Mouse (Mus musculus) intestine, embryonic 15.5 days (tissue): ENCODE measurements around the gene Asic2. TPM values are rescaled to one million over a fixed set of nuclear protein-coding genes. Genes with fewer than 3 reads are reported as not detected.

ENCODE experiments used
- ATAC-seq: fragments of 200-750 bp; cut with Nextera tagmentation; 2 replicates; pipeline ENCODE4 v1.8.0; 2017; ENCODE audit warnings: moderate TSS enrichment, moderate library complexity
- H3K27ac ChIP-seq: fragments of 300-500 bp; sonication (generic); 2 replicates; pipeline ENCODE4 v1.5.1; 2015; ENCODE audit warnings: mild to moderate bottlenecking, inconsistent platforms
- H3K27me3 ChIP-seq: fragments of 300-500 bp; sonication (generic); replicated peaks from 2 replicates; pipeline ENCODE4 v1.6.1; 2015; ENCODE audit warnings: inconsistent platforms
- H3K36me3 ChIP-seq: fragments of 300-500 bp; sonication (generic); 2 replicates; pipeline ENCODE4 v1.6.1; 2015; ENCODE audit warnings: inconsistent platforms
- H3K4me1 ChIP-seq: fragments of 300-500 bp; sonication (generic); replicated peaks from 2 replicates; pipeline ENCODE4 v1.6.1; 2015; ENCODE audit warnings: inconsistent platforms
- H3K4me2 ChIP-seq: fragments of 300-500 bp; sonication (generic); replicated peaks from 2 replicates; pipeline ENCODE4 v1.6.1; 2015; ENCODE audit warnings: mild to moderate bottlenecking, inconsistent platforms
- H3K4me3 ChIP-seq: fragments of 300-500 bp; sonication (generic); replicated peaks from 2 replicates; pipeline ENCODE4 v1.5.1; 2015; ENCODE audit warnings: inconsistent platforms
- H3K9ac ChIP-seq: fragments of 300-500 bp; sonication (generic); 2 replicates; pipeline ENCODE4 v1.6.1; 2015; ENCODE audit warnings: inconsistent platforms
- H3K9me3 ChIP-seq: fragments of 300-500 bp; sonication (generic); 2 replicates; pipeline ENCODE4 v1.6.1; 2016; ENCODE audit warnings: inconsistent platforms
- WGBS: fragments of 180-500 bp; shearing (Covaris S2); methylation state at CpG from one replicate; pipeline ENCODE4 v1.1.7; 2015; 5-methylcytosine and 5-hydroxymethylcytosine counted together
- polyA plus RNA-seq: library from polyadenylated mRNA; unstranded; fragments of >200 nt; fragmentation: Nextera tagmentation; extraction: Ambion mirVana; gene quantifications from 2 replicates; pipeline ENCODE4 v1.2.1, GENCODE M21; 2015

Asic2 gene
- polyA plus RNA-seq, 1 experiment from 2014 or later: 0.19 TPM

GRCm38 (mm10) chr11:81512434-81512833 lies 455.8 kb downstream of the Asic2 start:
- H3K9me3 ChIP-seq: no peaks in the 10 kb centered on the region
- no peak overlapping the region for H3K4me3 ChIP-seq
- no peaks in the 10 kb centered on the region for H3K27me3 ChIP-seq
- no peak overlapping the region for H3K4me2 ChIP-seq
- no peak overlapping the region for H3K9ac ChIP-seq
- H3K4me1 ChIP-seq: no peaks in the 10 kb centered on the region
- WGBS: 77% methylated on average over 10 of the region's 10 CpGs
- H3K27ac ChIP-seq: no peak overlapping the region
- no peaks in the 10 kb centered on the region for H3K36me3 ChIP-seq
- ATAC-seq: no peak

GRCm38 (mm10) chr11:81511401-81511800 lies 456.9 kb downstream of the Asic2 start:
- WGBS: 65% methylated on average over 4 of the region's 4 CpGs
- ATAC-seq: no peak
- no peak overlapping the region for H3K9ac ChIP-seq
- no peaks in the 10 kb centered on the region for H3K36me3 ChIP-seq
- no peak overlapping the region for H3K4me3 ChIP-seq
- H3K4me2 ChIP-seq: no peak overlapping the region
- no peaks in the 10 kb centered on the region for H3K27me3 ChIP-seq
- H3K4me1 ChIP-seq: no peaks in the 10 kb centered on the region
- H3K9me3 ChIP-seq: no peaks in the 10 kb centered on the region
- H3K27ac ChIP-seq: no peak overlapping the region

- WGBS: 54% methylated on average over 8 of the region's 8 CpGs
- H3K27ac ChIP-seq: no peak overlapping the region
Observed at GRCm38 (mm10) chr11:81508385-81509233, 459.6 kb downstream of the Asic2 start.

GRCm38 (mm10) chr11:81504791-81505430 lies 463.3 kb downstream of the Asic2 start:
- Histone ChIP-seq H3K4me2 (no peak overlapping the region), H3K36me3 (no peaks in the 10 kb centered on the region), H3K4me3 (no peak overlapping the region), H3K9me3 (no peaks in the 10 kb centered on the region), H3K9ac (no peak overlapping the region), H3K4me1 (no peaks in the 10 kb centered on the region), H3K27me3 (no peaks in the 10 kb centered on the region), H3K27ac (no peak overlapping the region)
- WGBS: 74% methylated on average over 8 of the region's 8 CpGs
- ATAC-seq: no peak

More at GRCm38 (mm10) chr11:81508385-81509233, 459.6 kb downstream of the Asic2 start:
- H3K4me1 ChIP-seq: no peaks in the 10 kb centered on the region
- H3K4me2 ChIP-seq: no peak overlapping the region
- no peak for ATAC-seq
- H3K9me3 ChIP-seq: no peaks in the 10 kb centered on the region
- H3K9ac ChIP-seq: no peak overlapping the region
- no peaks in the 10 kb centered on the region for H3K36me3 ChIP-seq
- no peak overlapping the region for H3K4me3 ChIP-seq
- no peaks in the 10 kb centered on the region for H3K27me3 ChIP-seq

GRCm38 (mm10) chr11:81501473-81502246 lies 466.6 kb downstream of the Asic2 start:
- Histone ChIP-seq H3K9ac (no peak overlapping the region), H3K4me1 (no peaks in the 10 kb centered on the region), H3K9me3 (no peaks in the 10 kb centered on the region), H3K36me3 (no peaks in the 10 kb centered on the region), H3K4me2 (no peak overlapping the region), H3K27me3 (no peaks in the 10 kb centered on the region), H3K4me3 (no peak overlapping the region), H3K27ac (no peak overlapping the region)
- ATAC-seq: no peak
- WGBS: 40% methylated on average over 14 of the region's 14 CpGs

- Histone ChIP-seq H3K4me3 (no peak overlapping the region), H3K4me1 (no peaks in the 10 kb centered on the region)
Observed at GRCm38 (mm10) chr11:81498990-81499389, 469.3 kb downstream of the Asic2 start.

GRCm38 (mm10) chr11:81497652-81498391 lies 470.4 kb downstream of the Asic2 start:
- Histone ChIP-seq H3K27ac (no peak overlapping the region), H3K4me3 (no peak overlapping the region), H3K4me2 (no peak overlapping the region), H3K9me3 (no peaks in the 10 kb centered on the region), H3K27me3 (no peaks in the 10 kb centered on the region), H3K4me1 (no peaks in the 10 kb centered on the region), H3K9ac (no peak overlapping the region), H3K36me3 (no peaks in the 10 kb centered on the region)
- no peak for ATAC-seq
- 75% methylated on average over 9 of the region's 9 CpGs for WGBS

More at GRCm38 (mm10) chr11:81498990-81499389, 469.3 kb downstream of the Asic2 start:
- Histone ChIP-seq H3K9me3 (no peaks in the 10 kb centered on the region), H3K27me3 (no peaks in the 10 kb centered on the region), H3K27ac (no peak overlapping the region), H3K36me3 (no peaks in the 10 kb centered on the region), H3K9ac (no peak overlapping the region), H3K4me2 (no peak overlapping the region)
- WGBS: 78% methylated on average over 1 of the region's 1 CpGs
- no peak for ATAC-seq

- no peaks in the 10 kb centered on the region for H3K4me1 ChIP-seq
- H3K4me3 ChIP-seq: no peak overlapping the region
- H3K27me3 ChIP-seq: no peaks in the 10 kb centered on the region
- 32% methylated on average over 1 of the region's 1 CpGs for WGBS
- no peaks in the 10 kb centered on the region for H3K36me3 ChIP-seq
- H3K9ac ChIP-seq: no peak overlapping the region
- no peaks in the 10 kb centered on the region for H3K9me3 ChIP-seq
- no peak overlapping the region for H3K4me2 ChIP-seq
- no peak overlapping the region for H3K27ac ChIP-seq
- ATAC-seq: no peak
Observed at GRCm38 (mm10) chr11:81496446-81496845, 471.8 kb downstream of the Asic2 start.

- Histone ChIP-seq H3K4me2 (no peak overlapping the region), H3K4me3 (no peak overlapping the region), H3K9me3 (no peaks in the 10 kb centered on the region), H3K9ac (no peak overlapping the region), H3K36me3 (no peaks in the 10 kb centered on the region), H3K4me1 (no peaks in the 10 kb centered on the region), H3K27me3 (no peaks in the 10 kb centered on the region), H3K27ac (no peak overlapping the region)
- WGBS: 53% methylated on average over 5 of the region's 5 CpGs
- no peak for ATAC-seq
Observed at GRCm38 (mm10) chr11:81492351-81492750, 475.9 kb downstream of the Asic2 start.

- H3K9ac ChIP-seq: no peak overlapping the region
- 84% methylated on average over 1 of the region's 1 CpGs for WGBS
- H3K36me3 ChIP-seq: no peaks in the 10 kb centered on the region
- no peak for ATAC-seq
- H3K27me3 ChIP-seq: no peaks in the 10 kb centered on the region
- H3K9me3 ChIP-seq: no peaks in the 10 kb centered on the region
- no peak overlapping the region for H3K4me3 ChIP-seq
- no peak overlapping the region for H3K4me2 ChIP-seq
- H3K4me1 ChIP-seq: no peaks in the 10 kb centered on the region
- no peak overlapping the region for H3K27ac ChIP-seq
Observed at GRCm38 (mm10) chr11:81489144-81489735, 479.0 kb downstream of the Asic2 start.

GRCm38 (mm10) chr11:81488681-81489080 lies 479.6 kb downstream of the Asic2 start:
- no peak overlapping the region for H3K4me2 ChIP-seq
- H3K9ac ChIP-seq: no peak overlapping the region
- no peaks in the 10 kb centered on the region for H3K4me1 ChIP-seq
- H3K36me3 ChIP-seq: no peaks in the 10 kb centered on the region
- no peaks in the 10 kb centered on the region for H3K9me3 ChIP-seq
- no peaks in the 10 kb centered on the region for H3K27me3 ChIP-seq
- no peak overlapping the region for H3K4me3 ChIP-seq
- no peak for ATAC-seq
- H3K27ac ChIP-seq: no peak overlapping the region
- 89% methylated on average over 5 of the region's 5 CpGs for WGBS
